Mouse (Mus musculus) midbrain, postnatal 0 days (tissue): ENCODE measurements around the gene Dek. TPM values are rescaled to one million over a fixed set of nuclear protein-coding genes. Genes with fewer than 3 reads are reported as not detected.

ENCODE experiments used
- ATAC-seq: fragments of 200-750 bp; cut with Nextera tagmentation; 2 replicates; pipeline ENCODE4 v1.8.0; 2017; ENCODE audit warnings: moderate number of reproducible peaks, mild to moderate bottlenecking, moderate TSS enrichment, moderate library complexity; ENCODE audit not compliant: low FRiP score
- DNase-seq: peaks from one replicate; pipeline ENCODE4 v3.0.0-alpha.2; 2015; ENCODE audit warnings: low spot score
- H3K27ac ChIP-seq: fragments of 300-500 bp; sonication (generic); 2 replicates; pipeline ENCODE4 v1.5.1; 2014; ENCODE audit warnings: low read depth, mild to moderate bottlenecking, low read length, mixed read lengths
- H3K27me3 ChIP-seq: fragments of 300-500 bp; sonication (generic); 2 replicates; pipeline ENCODE4 v1.6.1; 2014; ENCODE audit warnings: low read length, control low read depth, mixed read lengths; ENCODE audit not compliant: insufficient read depth
- H3K36me3 ChIP-seq: fragments of 300-500 bp; sonication (generic); 2 replicates; pipeline ENCODE4 v1.6.1; 2014; ENCODE audit warnings: low read length, control low read depth, mixed read lengths; ENCODE audit not compliant: insufficient read depth
- H3K4me1 ChIP-seq: fragments of 300-500 bp; sonication (generic); 2 replicates; pipeline ENCODE4 v1.6.1; 2014; ENCODE audit warnings: mild to moderate bottlenecking, control low read depth, antibody characterized with exemption, low read length, mixed read lengths; ENCODE audit not compliant: insufficient read depth
- H3K4me2 ChIP-seq: fragments of 300-500 bp; sonication (generic); 2 replicates; pipeline ENCODE4 v1.6.1; 2014; ENCODE audit warnings: low read depth, mild to moderate bottlenecking, low read length, mixed read lengths; ENCODE audit not compliant: poor library complexity, severe bottlenecking
- H3K4me3 ChIP-seq: fragments of 300-500 bp; sonication (generic); 2 replicates; pipeline ENCODE4 v1.5.1; 2014; ENCODE audit warnings: low read depth, mild to moderate bottlenecking, low read length, moderate library complexity
- H3K9ac ChIP-seq: fragments of 300-500 bp; sonication (generic); replicated peaks from 2 replicates; pipeline ENCODE4 v1.6.1; 2014; ENCODE audit warnings: mild to moderate bottlenecking, low read length, moderate library complexity, mixed read lengths; ENCODE audit not compliant: poor library complexity, severe bottlenecking
- H3K9me3 ChIP-seq: fragments of 300-500 bp; sonication (generic); 2 replicates; pipeline ENCODE4 v1.6.1; 2016; ENCODE audit warnings: low read length, control low read depth
- CTCF ChIP-seq: IDR thresholded peaks from 2 replicates; pipeline ENCODE4 v1.5.1; 2016; ENCODE audit warnings: antibody characterized with exemption, mild to moderate bottlenecking
- WGBS: fragments of 180-500 bp; shearing (Covaris S2); extraction: QIAGEN DNeasy Blood & Tissue Kit; methylation state at CpG from one replicate; pipeline ENCODE4 v1.1.7; 2014; 5-methylcytosine and 5-hydroxymethylcytosine counted together
- polyA plus RNA-seq: library from polyadenylated mRNA; unstranded; fragments of >200 nt; fragmentation: Nextera tagmentation; extraction: Ambion mirVana; gene quantifications from 2 replicates; pipeline ENCODE4 v1.2.1, GENCODE M21; 2015
- total RNA-seq: library from RNA; depleted of rRNA; stranded (reverse); fragments of >200 nt; gene quantifications from 2 replicates; pipeline ENCODE4 v1.2.3, GENCODE M21; 2014; rRNA removed

Gene Dek
- total RNA-seq (34.1 and 60.0 TPM in 2 replicates), polyA plus RNA-seq (96.3 and 112 TPM in 2 replicates)

DNA sequence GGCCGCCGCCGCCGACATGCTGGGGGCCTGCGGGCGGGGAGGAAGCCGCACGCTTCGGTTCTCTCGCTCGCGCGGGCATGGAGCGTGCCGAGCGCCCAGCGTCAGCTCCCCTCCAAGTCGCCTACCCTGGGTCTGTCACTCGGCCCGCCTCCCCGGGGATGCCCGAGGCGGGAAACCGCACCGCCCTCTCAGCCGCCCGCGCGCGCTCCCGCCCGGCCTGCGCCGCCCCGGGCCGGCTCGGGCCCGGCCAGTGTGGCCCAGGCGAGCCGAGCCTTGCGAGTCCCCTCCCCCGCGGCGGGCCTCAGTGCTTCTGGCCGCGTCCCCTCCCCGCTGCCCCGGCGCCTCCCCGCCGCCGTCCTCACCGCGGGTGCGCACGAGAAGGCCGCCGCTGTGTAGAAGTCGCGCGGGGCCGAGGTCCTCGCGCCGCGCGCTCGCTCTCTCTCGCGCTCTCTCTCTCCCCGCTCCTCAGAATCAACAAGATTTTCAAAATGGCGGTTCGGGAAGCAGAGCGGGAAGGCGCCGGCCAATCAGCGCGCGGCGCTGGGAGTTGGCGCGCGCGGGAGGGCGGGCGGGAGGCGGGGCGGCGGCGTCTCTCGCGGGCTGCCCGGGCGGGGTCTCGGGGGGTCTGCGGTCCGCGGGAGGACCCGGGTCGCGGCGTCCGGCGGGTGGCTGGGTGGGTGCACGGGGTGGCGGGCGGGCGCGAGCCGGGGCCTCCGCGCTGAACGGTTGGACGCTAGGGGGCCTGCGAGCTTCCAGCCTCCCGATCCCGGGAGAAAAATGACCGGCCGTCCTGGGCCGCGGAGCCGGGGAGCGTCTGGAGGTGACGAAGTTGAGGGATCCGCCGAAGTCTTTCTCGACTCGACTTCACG is at the start of gene Dek:
TSS of gene Dek (minus strand) at position 491 of the 869 bp plus-strand sequence.
- WGBS, result under 1% methylated on average over 84 of the region's 129 CpGs
- H3K9ac ChIP-seq, result peak within 1 kb of the TSS; percentile 94
- ATAC-seq (peak; percentile 92), DNase-seq (peak; percentile 94)
- H3K4me2 ChIP-seq, result peak within 1 kb of the TSS; percentile 81
- H3K9me3 ChIP-seq, result no peaks in the 10 kb centered on the region
- peaks cover 6% of the 10 kb centered on the region; the same call in 1 of the 2 replicates for H3K4me1 ChIP-seq
- H3K27ac ChIP-seq, result peak within 1 kb of the TSS; percentile 98
- peak; percentile 47 for TF ChIP-seq CTCF
- H3K36me3 ChIP-seq, result no peaks in the 10 kb centered on the region
- no peaks in the 10 kb centered on the region for H3K27me3 ChIP-seq
- H3K4me3 ChIP-seq, result peak within 1 kb of the TSS; percentile 98

GRCm38 (mm10) chr13:47154866-47155265 is 48.9 kb upstream of the Dek start:
- H3K36me3 ChIP-seq, result no peaks in the 10 kb centered on the region
- no peak overlapping the region for H3K9ac ChIP-seq
- no peaks in the 10 kb centered on the region for H3K4me1 ChIP-seq
- no peak for TF ChIP-seq CTCF
- H3K4me2 ChIP-seq, result no peak overlapping the region
- H3K9me3 ChIP-seq, result no peaks in the 10 kb centered on the region
- no peak for ATAC-seq
- 61% methylated on average over 4 of the region's 4 CpGs for WGBS
- no peak overlapping the region for H3K4me3 ChIP-seq
- no peak for DNase-seq
- H3K27ac ChIP-seq, result no peak overlapping the region
- no peaks in the 10 kb centered on the region for H3K27me3 ChIP-seq

DNA sequence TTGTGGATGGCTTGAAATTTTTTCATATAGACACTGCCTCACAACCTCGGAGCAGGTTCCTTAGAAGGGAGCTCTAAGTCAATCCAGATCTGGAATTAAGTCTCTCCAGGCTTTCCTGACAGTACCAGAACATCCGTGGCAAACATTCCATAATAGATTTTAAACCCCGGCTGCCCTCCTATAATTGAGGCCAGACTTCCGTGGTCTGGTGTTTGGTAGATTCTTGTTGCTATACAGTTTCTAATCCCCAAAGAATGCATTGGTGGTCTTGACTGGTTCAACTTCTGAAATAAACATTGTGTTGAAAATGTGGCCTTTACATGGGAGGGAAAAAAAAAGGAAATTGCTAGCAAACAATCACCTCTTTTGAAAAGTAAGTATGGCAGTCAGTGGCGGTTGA is 47.2 kb upstream of the Dek start:
- H3K27ac ChIP-seq, result no peak overlapping the region
- H3K4me3 ChIP-seq, result no peak overlapping the region
- no peak overlapping the region for H3K4me2 ChIP-seq
- H3K9ac ChIP-seq, result no peak overlapping the region
- H3K36me3 ChIP-seq, result no peaks in the 10 kb centered on the region
- H3K4me1 ChIP-seq, result no peaks in the 10 kb centered on the region
- 60% methylated on average over 5 of the region's 5 CpGs for WGBS
- no peaks in the 10 kb centered on the region for H3K9me3 ChIP-seq
- H3K27me3 ChIP-seq, result no peaks in the 10 kb centered on the region
- no peak for TF ChIP-seq CTCF
- ATAC-seq (no peak), DNase-seq (no peak)

DNA sequence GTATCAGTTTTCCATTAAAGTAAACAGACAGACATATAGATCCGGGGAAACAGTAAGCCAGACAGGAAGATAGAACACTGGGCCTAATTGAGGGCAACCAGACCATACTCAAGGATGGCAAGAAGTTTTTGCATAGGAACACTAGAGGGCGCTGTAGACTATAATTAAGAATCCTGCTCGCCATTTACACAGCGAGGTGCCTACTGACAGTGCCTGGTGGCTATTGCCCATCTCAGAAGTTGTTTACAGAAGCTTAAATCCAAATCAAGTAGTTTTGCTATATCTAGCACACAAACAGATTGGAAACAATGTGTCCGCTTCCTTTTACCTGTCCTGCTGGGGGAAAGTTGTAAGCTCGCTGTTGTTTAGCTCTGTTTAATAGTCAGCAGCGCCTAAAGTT is 46.4 kb upstream of the Dek start:
- Histone ChIP-seq H3K4me1 (no peaks in the 10 kb centered on the region), H3K4me3 (no peak overlapping the region), H3K27ac (no peak overlapping the region), H3K36me3 (no peaks in the 10 kb centered on the region), H3K27me3 (no peaks in the 10 kb centered on the region), H3K9me3 (no peaks in the 10 kb centered on the region), H3K9ac (no peak overlapping the region), H3K4me2 (no peak overlapping the region)
- TF ChIP-seq CTCF, result peak; percentile 88
- DNase-seq (peak; percentile 94), ATAC-seq (0 out of 2 replicates have a peak, but pooled peaks have one; percentile 71)
- 36% methylated on average over 7 of the region's 7 CpGs for WGBS

DNA sequence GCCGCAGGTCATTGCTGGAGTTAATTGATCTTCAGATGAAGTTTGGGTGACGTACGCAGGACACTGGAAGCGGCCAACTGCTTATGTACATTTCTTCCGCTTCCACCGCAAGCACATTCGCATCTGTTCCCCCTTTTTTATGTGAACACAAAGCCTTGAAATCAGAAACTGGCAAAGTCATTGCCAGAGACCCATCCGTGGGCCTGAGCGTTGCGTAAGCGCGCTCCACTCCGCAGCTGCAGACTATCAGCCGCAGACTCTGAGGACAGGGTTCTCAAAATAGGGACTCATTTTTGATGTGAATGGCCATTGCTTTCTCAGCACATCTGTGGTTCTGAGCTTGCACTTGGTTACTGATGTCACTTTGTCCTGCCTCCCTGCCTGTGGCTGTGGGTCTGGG is 45.1 kb upstream of the Dek start:
- H3K36me3 ChIP-seq, result no peaks in the 10 kb centered on the region
- TF ChIP-seq CTCF, result no peak
- no peak overlapping the region for H3K4me2 ChIP-seq
- WGBS, result 94% methylated on average over 14 of the region's 14 CpGs
- H3K4me1 ChIP-seq, result no peaks in the 10 kb centered on the region
- no peak overlapping the region for H3K9ac ChIP-seq
- H3K27me3 ChIP-seq, result no peaks in the 10 kb centered on the region
- DNase-seq, result no peak
- no peak for ATAC-seq
- H3K27ac ChIP-seq, result no peak overlapping the region
- no peak overlapping the region for H3K4me3 ChIP-seq
- no peaks in the 10 kb centered on the region for H3K9me3 ChIP-seq

- H3K27me3 ChIP-seq, result no peaks in the 10 kb centered on the region
- TF ChIP-seq CTCF, result no peak
- 92% methylated on average over 10 of the region's 10 CpGs for WGBS
- H3K4me3 ChIP-seq, result no peak overlapping the region
- ATAC-seq, result no peak
- H3K4me2 ChIP-seq, result no peak overlapping the region
- H3K27ac ChIP-seq, result no peak overlapping the region
- no peak for DNase-seq
- H3K9ac ChIP-seq, result no peak overlapping the region
- H3K9me3 ChIP-seq, result no peaks in the 10 kb centered on the region
- H3K36me3 ChIP-seq, result no peaks in the 10 kb centered on the region
- no peaks in the 10 kb centered on the region for H3K4me1 ChIP-seq
Measured at GRCm38 (mm10) chr13:47149993-47150392, 44.0 kb upstream of the Dek start.
